Mouse (Mus musculus): Measurements from ENCODE around the gene Arid3c.

GRCm38 (mm10) chr4:41760288-41760721 is 29.4 kb upstream of the Arid3c start:
- TF ChIP-seq CTCF (IDR thresholded peaks at IDR 0.05; ENCODE audit: borderline replicate concordance, extremely low read depth, insufficient read depth, insufficient read length): no peak
- 0 out of 2 replicates have a peak, but pooled peaks have one; percentile 28 for TF ChIP-seq POLR2A (IDR thresholded peaks at IDR 0.05; ENCODE audit: borderline replicate concordance, extremely low read depth, insufficient read depth, insufficient read length, poor library complexity, severe bottlenecking)
